Mouse (Mus musculus) retina, adult 2 months (tissue): ENCODE data around the gene Cers1.

Experiments
- DNase-seq: peaks from one replicate; pipeline ENCODE4 v3.0.0-alpha.2; 2012; ENCODE audit warnings: low read depth, low spot score

The Cers1 gene

GRCm38 (mm10) chr8:70315624-70316510 is at the start of gene Cers1:
Gene Cers1 (plus strand): TSS chr8:70315775.
- peak; percentile 37 for DNase-seq

- no peak for DNase-seq
Measured at GRCm38 (mm10) chr8:70267674-70268073, 47.9 kb upstream of the Cers1 start.

- DNase-seq = no peak
Measured at GRCm38 (mm10) chr8:70268311-70268710, 47.3 kb upstream of the Cers1 start.

GRCm38 (mm10) chr8:70268799-70269565 is 46.6 kb upstream of the Cers1 start:
- DNase-seq = no peak

- DNase-seq = no peak
Measured at GRCm38 (mm10) chr8:70272949-70273348, 42.6 kb upstream of the Cers1 start.

- no peak for DNase-seq
Measured at GRCm38 (mm10) chr8:70274350-70274749, 41.2 kb upstream of the Cers1 start.

GRCm38 (mm10) chr8:70276476-70276875 is 39.1 kb upstream of the Cers1 start:
- no peak for DNase-seq

GRCm38 (mm10) chr8:70278175-70278574 is 37.4 kb upstream of the Cers1 start:
- no peak for DNase-seq

- no peak for DNase-seq
Measured at GRCm38 (mm10) chr8:70279266-70279665, 36.3 kb upstream of the Cers1 start.

- no peak for DNase-seq
Measured at GRCm38 (mm10) chr8:70281001-70281400, 34.6 kb upstream of the Cers1 start.

GRCm38 (mm10) chr8:70282603-70283135 is 32.9 kb upstream of the Cers1 start, which contains the start of gene Homer3:
Gene Homer3 (plus strand): TSS chr8:70282827.
- DNase-seq = peak; percentile 94

GRCm38 (mm10) chr8:70283136-70284077 is 32.2 kb upstream of the Cers1 start:
- no peak for DNase-seq

- no peak for DNase-seq
Measured at GRCm38 (mm10) chr8:70284421-70284820, 31.2 kb upstream of the Cers1 start.

GRCm38 (mm10) chr8:70285304-70285703 is 30.3 kb upstream of the Cers1 start:
- DNase-seq = no peak

- no peak for DNase-seq
Measured at GRCm38 (mm10) chr8:70286737-70287136, 28.8 kb upstream of the Cers1 start.

- no peak for DNase-seq
Measured at GRCm38 (mm10) chr8:70293988-70294405, 21.6 kb upstream of the Cers1 start.

- no peak for DNase-seq
Measured at GRCm38 (mm10) chr8:70300881-70301280, 14.7 kb upstream of the Cers1 start.

GRCm38 (mm10) chr8:70302358-70302890 is 13.2 kb upstream of the Cers1 start, which contains the start of the genes Ddx49 and Cope:
Gene Ddx49 (minus strand): TSS chr8:70302489.
Gene Cope (plus strand): TSS chr8:70302518.
- DNase-seq = peak; percentile 90

GRCm38 (mm10) chr8:70302901-70303300 is 12.7 kb upstream of the Cers1 start:
- no peak for DNase-seq

GRCm38 (mm10) chr8:70309311-70309710 is 6.3 kb upstream of the Cers1 start:
- no peak for DNase-seq

GRCm38 (mm10) chr8:70313399-70313798 is 2.2 kb upstream of the Cers1 start:
- no peak for DNase-seq
